Mouse (Mus musculus) liver, adult 2 months (tissue): ENCODE measurements around the gene Aes.

Source experiments
- CTCF ChIP-seq: fragments of 200-500 bp; IDR thresholded peaks from 2 replicates; pipeline ENCODE4 v1.5.1; 2011; ENCODE audit warnings: low read depth, low read length, control low read depth
- POLR2A ChIP-seq: fragments of 200-500 bp; IDR thresholded peaks from 2 replicates; pipeline ENCODE4 v1.6.1; 2011; ENCODE audit warnings: low read length, control low read depth; ENCODE audit not compliant: insufficient read depth; ENCODE audit errors: extremely low read depth

GRCm38 (mm10) chr10:81513798-81514197, 45.5 kb upstream of the Aes start:
- TF ChIP-seq CTCF (no peak), POLR2A (no peak)
